Mouse (Mus musculus) ES-Bruce4 (cell line): ENCODE results near the gene Gucy2c. TPM values are rescaled to one million over a fixed set of nuclear protein-coding genes. Genes with fewer than 3 reads are reported as not detected.

Experiments
- H3K27ac ChIP-seq: 2 replicates; pipeline ENCODE4 v1.5.1; 2012; ENCODE audit warnings: low read length, inconsistent platforms; ENCODE audit not compliant: insufficient read depth
- H3K27me3 ChIP-seq: 2 replicates; pipeline ENCODE4 v1.6.1; 2012; ENCODE audit warnings: mild to moderate bottlenecking, low read length, inconsistent platforms; ENCODE audit not compliant: control insufficient read depth, poor library complexity, insufficient read depth, severe bottlenecking
- H3K36me3 ChIP-seq: 2 replicates; pipeline ENCODE4 v1.6.1; 2012; ENCODE audit warnings: inconsistent platforms, mild to moderate bottlenecking, low read length, moderate library complexity; ENCODE audit not compliant: control insufficient read depth, poor library complexity, insufficient read depth, severe bottlenecking
- H3K4me1 ChIP-seq: one replicate; pipeline ENCODE4 v1.8.1; 2011; ENCODE audit warnings: low read length; ENCODE audit not compliant: control insufficient read depth, insufficient read depth
- H3K4me3 ChIP-seq: 2 replicates; pipeline ENCODE4 v1.5.1; 2011; ENCODE audit warnings: low read depth, mild to moderate bottlenecking, low read length
- H3K9ac ChIP-seq: 2 replicates; pipeline ENCODE4 v1.6.1; 2012; ENCODE audit warnings: low read depth, mild to moderate bottlenecking, inconsistent platforms; ENCODE audit not compliant: poor library complexity, severe bottlenecking
- H3K9me3 ChIP-seq: replicated peaks from 2 replicates; pipeline ENCODE4 v1.6.1; 2012; ENCODE audit warnings: mild to moderate bottlenecking, low read length, inconsistent platforms; ENCODE audit not compliant: control insufficient read depth, poor library complexity, insufficient read depth, severe bottlenecking
- CTCF ChIP-seq: IDR thresholded peaks from one replicate; pipeline ENCODE4 v1.8.1; 2011; ENCODE audit warnings: low read depth, low read length
- EP300 ChIP-seq: IDR thresholded peaks from 2 replicates; pipeline ENCODE4 v1.6.1; 2011; ENCODE audit warnings: low read depth, low read length; ENCODE audit not compliant: insufficient read depth
- POLR2A ChIP-seq: IDR thresholded peaks from one replicate; pipeline ENCODE4 v1.8.1; 2011; ENCODE audit warnings: low read length; ENCODE audit not compliant: insufficient read depth
- polyA plus RNA-seq: library from polyadenylated mRNA; stranded (reverse); fragments of >200 nt; gene quantifications from 2 replicates; pipeline ENCODE4 v1.2.4, GENCODE M21; 2011; ENCODE audit warnings: low read depth; ENCODE audit not compliant: missing spikeins, insufficient read depth, insufficient read length

The Gucy2c gene
- polyA plus RNA-seq, 1 experiment: not detected

DNA sequence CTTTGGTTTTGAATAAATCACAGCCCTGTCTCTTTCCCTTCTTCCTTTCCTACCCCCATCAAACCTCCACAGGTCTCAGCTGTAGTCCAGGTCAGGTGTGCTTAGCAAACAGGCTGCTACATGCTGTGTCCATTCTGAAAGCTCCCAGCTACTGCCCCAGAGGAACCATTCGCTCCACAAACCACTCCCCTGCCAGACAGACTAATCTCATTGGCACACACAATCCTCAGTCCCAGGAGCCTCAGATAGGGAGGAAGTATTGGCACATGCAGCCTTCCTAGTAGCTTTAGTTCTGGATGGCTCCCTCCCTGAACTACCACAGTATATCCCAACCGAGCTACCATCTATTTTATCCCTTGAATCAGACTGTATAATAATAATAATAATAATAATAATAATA lies 102.2 kb downstream of the Gucy2c start:
- H3K4me1 ChIP-seq: peaks cover 4% of the 10 kb centered on the region
- no peak for TF ChIP-seq POLR2A
- no peak for TF ChIP-seq EP300
- TF ChIP-seq CTCF: no peak
- H3K27me3 ChIP-seq: no peaks in the 10 kb centered on the region
- H3K4me3 ChIP-seq: no peak overlapping the region
- no peaks in the 10 kb centered on the region; the same call in 1 of the 2 replicates for H3K9me3 ChIP-seq
- H3K27ac ChIP-seq: no peak overlapping the region
- H3K36me3 ChIP-seq: no peaks in the 10 kb centered on the region
- H3K9ac ChIP-seq: no peak overlapping the region

DNA sequence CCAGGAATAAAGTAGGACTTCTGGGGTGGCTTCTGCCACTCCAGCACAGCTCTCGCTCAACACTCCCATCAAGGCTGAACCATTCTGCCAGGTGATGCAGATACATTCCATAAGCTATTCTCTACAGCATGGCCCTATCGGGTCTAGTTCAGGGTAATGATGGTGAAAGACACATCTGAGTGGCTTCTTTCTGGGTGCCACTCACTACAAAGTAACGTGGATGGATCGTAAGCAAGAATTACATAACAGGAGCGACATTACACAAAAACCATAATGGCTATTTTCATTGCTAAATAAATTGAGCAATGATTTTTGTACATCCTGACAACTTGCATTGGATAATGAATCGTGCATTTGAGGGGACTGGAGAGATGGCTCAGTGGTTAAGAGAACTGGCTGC lies 106.6 kb downstream of the Gucy2c start:
- TF ChIP-seq EP300 (no peak), CTCF (no peak), POLR2A (no peak)
- H3K36me3 ChIP-seq: no peaks in the 10 kb centered on the region
- H3K9me3 ChIP-seq: no peaks in the 10 kb centered on the region; the same call in 1 of the 2 replicates
- no peak overlapping the region for H3K4me3 ChIP-seq
- H3K9ac ChIP-seq: no peak overlapping the region
- no peak overlapping the region for H3K27ac ChIP-seq
- H3K4me1 ChIP-seq: peaks cover 2% of the 10 kb centered on the region
- no peaks in the 10 kb centered on the region for H3K27me3 ChIP-seq

- H3K36me3 ChIP-seq: no peaks in the 10 kb centered on the region
- H3K27me3 ChIP-seq: no peaks in the 10 kb centered on the region; the same call in 1 of the 2 replicates
- H3K9me3 ChIP-seq: no peaks in the 10 kb centered on the region; the same call in 1 of the 2 replicates
- H3K4me3 ChIP-seq: no peak overlapping the region
- no peak overlapping the region for H3K27ac ChIP-seq
- peaks cover 6% of the 10 kb centered on the region for H3K4me1 ChIP-seq
- H3K9ac ChIP-seq: no peak overlapping the region
- no peak for TF ChIP-seq CTCF
Observed at GRCm38 (mm10) chr6:136672467-136672866, 109.1 kb downstream of the Gucy2c start.

DNA sequence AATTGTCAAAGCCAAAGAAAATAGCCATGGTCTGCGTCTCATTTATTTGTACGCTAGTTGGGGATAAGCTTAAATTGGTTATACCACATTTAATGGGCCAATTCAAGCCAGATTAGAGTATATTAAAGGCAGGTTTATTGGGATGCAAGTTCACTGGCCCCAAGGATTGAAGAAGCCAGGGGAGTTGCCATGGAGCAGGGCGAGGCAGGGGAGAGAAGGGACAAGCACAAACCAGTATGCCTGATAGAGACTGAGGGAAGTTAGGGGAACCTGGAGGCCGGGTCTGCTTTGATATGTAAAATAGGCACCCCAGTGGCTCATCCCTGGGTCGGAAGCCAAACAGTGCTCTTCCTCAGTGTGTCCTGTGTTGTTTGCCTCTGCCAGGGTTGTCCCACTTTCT lies 112.3 kb downstream of the Gucy2c start:
- Histone ChIP-seq H3K9me3 (no peaks in the 10 kb centered on the region; the same call in 1 of the 2 replicates), H3K9ac (no peak overlapping the region), H3K4me3 (no peak overlapping the region), H3K27ac (peak overlapping the region; percentile 44; the same call in 1 of the 2 replicates), H3K4me1 (peaks cover 6% of the 10 kb centered on the region), H3K36me3 (no peaks in the 10 kb centered on the region), H3K27me3 (no peaks in the 10 kb centered on the region; the same call in 1 of the 2 replicates)
- TF ChIP-seq EP300 (0 out of 2 replicates have a peak, but pooled peaks have one; percentile 53), POLR2A (no peak), CTCF (no peak)

DNA sequence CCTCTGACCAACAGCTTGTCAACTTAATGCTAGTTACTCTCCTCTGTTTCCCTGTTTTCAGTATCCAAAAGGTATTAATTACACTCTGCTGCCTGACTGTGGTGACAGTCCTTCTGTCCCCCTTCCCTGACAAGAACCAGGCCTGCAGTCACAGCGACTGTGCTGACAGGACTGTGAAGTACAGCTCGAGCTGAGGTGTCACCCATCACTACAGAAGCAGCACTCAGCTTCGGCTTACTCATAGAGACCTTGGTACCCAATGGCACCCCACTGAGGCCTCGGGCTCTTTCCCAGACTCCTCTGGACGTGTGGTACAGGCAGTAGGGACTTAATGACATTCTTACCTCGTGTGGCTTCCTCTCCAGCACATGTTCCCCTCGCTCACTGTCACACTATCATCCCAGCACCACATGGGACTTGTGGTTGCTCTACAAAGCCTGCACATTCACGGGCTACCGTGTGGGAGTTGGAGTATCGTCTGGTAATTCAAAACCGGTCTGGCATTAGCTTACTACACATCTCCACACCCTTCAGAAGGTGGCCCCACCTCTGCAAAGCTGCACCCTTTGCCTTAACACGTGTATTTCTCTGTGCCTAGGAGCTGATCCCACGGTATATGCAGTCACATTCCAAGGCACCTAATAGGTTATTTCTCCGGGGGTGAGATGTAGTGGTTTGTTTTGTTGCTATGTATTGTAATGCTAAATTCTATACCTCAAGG lies 113.1 kb downstream of the Gucy2c start:
- H3K4me3 ChIP-seq: no peak overlapping the region
- H3K4me1 ChIP-seq: peaks cover 6% of the 10 kb centered on the region
- H3K36me3 ChIP-seq: no peaks in the 10 kb centered on the region
- H3K27ac ChIP-seq: no peak overlapping the region
- no peak overlapping the region for H3K9ac ChIP-seq
- no peak for TF ChIP-seq CTCF
- no peak for TF ChIP-seq POLR2A
- no peak for TF ChIP-seq EP300
- no peaks in the 10 kb centered on the region; the same call in 1 of the 2 replicates for H3K27me3 ChIP-seq
- H3K9me3 ChIP-seq: no peaks in the 10 kb centered on the region

GRCm38 (mm10) chr6:136662063-136662462 lies 119.5 kb downstream of the Gucy2c start:
- Histone ChIP-seq H3K27me3 (no peaks in the 10 kb centered on the region), H3K4me3 (peak overlapping the region; percentile 52), H3K36me3 (no peaks in the 10 kb centered on the region), H3K4me1 (no peaks in the 10 kb centered on the region), H3K9me3 (no peaks in the 10 kb centered on the region), H3K27ac (no peak overlapping the region), H3K9ac (0 out of 2 replicates have a peak overlapping the region, but pooled peaks have one; percentile 3)
- TF ChIP-seq CTCF (no peak), POLR2A (no peak), EP300 (no peak)
